Mouse (Mus musculus) megakaryocyte, embryonic 14.5 days (primary cell): ENCODE measurements around the gene Gm44965.

Source experiments
- FLI1 ChIP-seq: IDR thresholded peaks from 2 replicates; pipeline ENCODE4 v1.6.1; 2012; ENCODE audit warnings: low read length, inconsistent platforms, mixed read lengths
- GATA1 ChIP-seq: IDR thresholded peaks from 3 replicates; pipeline ENCODE4 v1.6.1; 2012; ENCODE audit warnings: mixed read lengths, low read length, inconsistent platforms, borderline replicate concordance

GRCm38 (mm10) chr6:48626464-48626863, 32.7 kb downstream of the Gm44965 start, which contains the start of gene AI854703:
- TF ChIP-seq GATA1: no peak
- no peak for TF ChIP-seq FLI1
